In the genomic region with DNA sequence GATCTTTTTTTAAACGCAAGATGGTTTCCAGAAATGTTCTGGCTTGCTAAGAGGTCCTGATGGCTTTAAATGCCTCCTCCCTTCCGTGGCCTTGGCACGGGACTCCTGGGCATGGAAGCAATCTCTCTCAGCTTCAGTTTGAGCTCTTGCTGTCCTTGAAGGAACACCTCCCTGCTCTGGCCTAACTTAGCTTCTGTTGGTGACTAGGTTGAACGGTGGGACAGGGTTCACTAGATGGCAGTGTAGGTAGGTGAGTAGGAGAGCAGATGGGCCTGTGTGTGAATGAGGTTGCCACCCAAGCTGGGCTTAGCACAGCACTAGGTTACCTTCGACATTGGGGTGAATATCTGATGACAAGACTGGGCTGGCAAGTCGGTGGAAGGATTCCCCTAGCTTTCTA, we compare ENCODE assay signal across 9 mouse cellular contexts. TPM values are rescaled to one million over a fixed set of nuclear protein-coding genes. Genes with fewer than 3 reads are reported as not detected.
A peak's percentile ranks its signal among the peaks of the same experiment; 100 is the strongest.
DNase-seq lines count a peak whose midpoint lies in the region; ATAC-seq lines count a peak whose summit lies in the region.
"Had no signal": no experiment of that assay in that cellular context is flagged by ENCODE, and none has a peak within 500 bp of the region (broad histone marks: within the 10 kb centered on the region; RNA-seq: fewer than 3 reads in every experiment).

No protein-coding gene starts in this region.

- DNase-seq in liver, embryonic 13.5 days, result no peak
- DNase-seq in liver, result no peak
- DNase-seq in brain, adult 2 months (ENCODE audit: low read depth, low spot score), result peak; percentile 27
- peak; percentile 53 for DNase-seq in testis, postnatal 14 days (ENCODE audit: low spot score)
- DNase-seq in kidney, postnatal 10 days, result no peak
- no peak for DNase-seq in frontal cortex, adult 2 months (ENCODE audit: extremely low spot score in 1 of 2, low spot score in 1 of 2)
- no peak for DNase-seq in kidney, postnatal 14 days

- ATAC-seq in liver, embryonic 13.5 days (ENCODE audit: low read depth), result 0 out of 2 replicates have a peak, but pooled peaks have one; percentile 29
- peak; percentile 76 for ATAC-seq in inflammation-experienced regulatory T-cells, adult 6 months

- no peaks in the 10 kb centered on the region for H3K36me3 ChIP-seq in liver, embryonic 13.5 days

- no peaks in the 10 kb centered on the region for H3K9me3 ChIP-seq in liver, embryonic 13.5 days (replicated peaks)

- no peak overlapping the region for H3K9ac ChIP-seq in liver, embryonic 13.5 days

- 55% methylated on average over 6 of the region's 6 CpGs for WGBS in liver, embryonic 13.5 days (ENCODE audit: insufficient replicate concordance)

- H3K4me1 ChIP-seq in liver, embryonic 13.5 days (replicated peaks), result peaks cover 24% of the 10 kb centered on the region

- no peaks in the 10 kb centered on the region for H3K27me3 ChIP-seq in liver, embryonic 13.5 days

- no peak overlapping the region for H3K4me2 ChIP-seq in liver, embryonic 13.5 days

- H3K27ac ChIP-seq in liver, embryonic 13.5 days, result no peak overlapping the region

- no peak overlapping the region for H3K4me3 ChIP-seq in liver, embryonic 13.5 days (replicated peaks)

RNA-seq across cellular contexts. Expression of a gene that starts 12.8 kb away (rescaled TPM):
- polyA plus RNA-seq in liver, embryonic 13.5 days (2015; fragmentation: Nextera tagmentation; extraction: Ambion mirVana), result 7.0 and 7.3 TPM in 2 replicates
- polyA plus RNA-seq in inflammation-experienced regulatory T-cells, adult 6 months (2017; shearing (Covaris generic)), result 100 to 1,000 TPM; 248 to 287 (median 263) TPM
- polyA plus RNA-seq in frontal cortex, adult 2 months (2012; rRNA removed), result 2.3 and 2.9 TPM in 2 replicates

RNA-seq across cellular contexts. Expression of a gene that starts 16.8 kb away (rescaled TPM):
- polyA plus RNA-seq in liver, embryonic 13.5 days (2015; fragmentation: Nextera tagmentation; extraction: Ambion mirVana), result not detected in 2 replicates
- polyA plus RNA-seq in inflammation-experienced regulatory T-cells, adult 6 months (2017; shearing (Covaris generic)), result 1 to 10 TPM in 1 of 3 experiments, not detected in 2; 1.6 TPM
- 0.16 and 0.23 TPM in 2 replicates for polyA plus RNA-seq in frontal cortex, adult 2 months (2012; rRNA removed)
- polyA plus RNA-seq: lung, embryonic 14.5 days had no signal

RNA-seq across cellular contexts. Expression of a gene that starts 18.1 kb away (rescaled TPM):
- polyA plus RNA-seq in liver, embryonic 13.5 days (2015; fragmentation: Nextera tagmentation; extraction: Ambion mirVana), result 44.4 and 49.1 TPM in 2 replicates
- 10 to 100 TPM in 2 of 3 experiments, 1 to 10 TPM in 1; 7.8 to 15.5 (median 15.0) TPM for polyA plus RNA-seq in inflammation-experienced regulatory T-cells, adult 6 months (2017; shearing (Covaris generic))
- 0.86 TPM in 2 replicates for polyA plus RNA-seq in frontal cortex, adult 2 months (2012; rRNA removed)

RNA-seq across cellular contexts. Expression of a gene that starts 33.7 kb away (rescaled TPM):
- polyA plus RNA-seq in liver, embryonic 13.5 days (2015; fragmentation: Nextera tagmentation; extraction: Ambion mirVana), result 8.2 and 8.7 TPM in 2 replicates
- 100 to 1,000 TPM; 105 to 226 (median 130) TPM for polyA plus RNA-seq in inflammation-experienced regulatory T-cells, adult 6 months (2017; shearing (Covaris generic))
- polyA plus RNA-seq in frontal cortex, adult 2 months (2012; rRNA removed), result 0.15 and 0.16 TPM in 2 replicates
- polyA plus RNA-seq: lung, embryonic 14.5 days had no signal

Comparison
In these comparisons a context has a peak if more than half of its experiments do, and no peak if none do; other contexts are left out.
1. DNase-seq: peak in brain, adult 2 months (single experiment) and testis, postnatal 14 days (single experiment); none in liver, embryonic 13.5 days (single experiment), liver (single experiment), kidney, postnatal 10 days (single experiment), frontal cortex, adult 2 months (0 of 2) and kidney, postnatal 14 days (single experiment).
2. RNA of a gene that starts 12.8 kb away (polyA plus RNA-seq): 248 to 287 TPM in inflammation-experienced regulatory T-cells, adult 6 months; 7.0 to 7.3 TPM in liver, embryonic 13.5 days and 2.3 to 2.9 TPM in frontal cortex, adult 2 months; every median in the first group is over 10 times any median in the second.